Comparison of ENCODE assay signal across 20 mouse cellular contexts in the genomic region with DNA sequence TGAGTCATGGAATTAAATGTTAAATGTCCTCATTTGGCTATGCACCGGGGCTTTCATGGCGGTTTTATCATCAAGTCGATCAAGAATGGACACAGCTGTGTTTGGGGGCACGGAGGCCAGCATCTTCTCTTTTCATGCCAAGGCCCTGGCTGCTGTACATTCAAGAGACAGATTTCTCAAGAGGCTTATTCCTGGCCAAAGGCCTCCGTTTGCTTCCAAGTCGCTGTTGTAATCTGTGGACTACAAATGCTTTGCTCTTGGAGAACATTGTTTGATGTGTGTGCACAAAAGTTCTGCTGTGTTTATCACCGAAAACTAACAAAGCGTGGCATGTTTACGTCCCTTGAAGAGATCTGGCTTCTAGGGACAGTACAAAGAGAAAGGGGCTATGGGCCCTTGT. TPM values are rescaled to one million over a fixed set of nuclear protein-coding genes. Genes with fewer than 3 reads are reported as not detected.
DNase-seq lines count a peak whose midpoint lies in the region; ATAC-seq and TF ChIP-seq lines count a peak whose summit lies in the region.
"Had no signal": no experiment of that assay in that cellular context is flagged by ENCODE, and none has a peak within 500 bp of the region (broad histone marks: within the 10 kb centered on the region; RNA-seq: fewer than 3 reads in every experiment).

No protein-coding gene starts in this region.

- H3K36me3 ChIP-seq in lung, embryonic 16.5 days (ENCODE audit: control insufficient read depth, insufficient read depth, low read length) = no peaks in the 10 kb centered on the region
- no peaks in the 10 kb centered on the region for H3K36me3 ChIP-seq in stomach, postnatal 0 days (ENCODE audit: control insufficient read depth, insufficient read depth, low read length)
- H3K36me3 ChIP-seq in hindbrain, embryonic 10.5 days = no peaks in the 10 kb centered on the region
- no peaks in the 10 kb centered on the region for H3K36me3 ChIP-seq in intestine, embryonic 16.5 days (ENCODE audit: control insufficient read depth, insufficient read depth, low read length)
- H3K36me3 ChIP-seq: limb, embryonic 12.5 days; liver, embryonic 13.5 days; midbrain, embryonic 15.5 days had no signal

- TF ChIP-seq EP300 in stomach, postnatal 0 days (optimal IDR thresholded peaks at IDR 0.05) = no peak

- H3K27ac ChIP-seq in lung, embryonic 16.5 days (ENCODE audit: low read length) = peak overlapping the region; percentile 54
- no peak overlapping the region for H3K27ac ChIP-seq in stomach, postnatal 0 days (replicated peaks)
- no peak overlapping the region for H3K27ac ChIP-seq in hindbrain, embryonic 10.5 days
- H3K27ac ChIP-seq in intestine, embryonic 16.5 days (ENCODE audit: low read length) = no peak overlapping the region
- H3K27ac ChIP-seq: hindbrain, postnatal 0 days; limb, embryonic 12.5 days; liver, embryonic 13.5 days; midbrain, embryonic 15.5 days had no signal

- no peak overlapping the region for H3K9ac ChIP-seq in lung, embryonic 16.5 days (ENCODE audit: low read length)
- H3K9ac ChIP-seq in stomach, postnatal 0 days (ENCODE audit: low read length) = no peak overlapping the region
- no peak overlapping the region for H3K9ac ChIP-seq in intestine, embryonic 16.5 days (ENCODE audit: low read depth, low read length)
- H3K9ac ChIP-seq: limb, embryonic 12.5 days; liver, embryonic 13.5 days; midbrain, embryonic 15.5 days had no signal

- 45% methylated on average over 9 of the region's 9 CpGs for whole genome bisulfite sequencing in lung, embryonic 16.5 days
- WGBS in stomach, postnatal 0 days = 47% methylated on average over 9 of the region's 9 CpGs
- 92% methylated on average over 9 of the region's 9 CpGs for WGBS in hindbrain, embryonic 10.5 days
- WGBS in intestine, embryonic 16.5 days = 62% methylated on average over 9 of the region's 9 CpGs

- DNase-seq in kidney, postnatal 4 days = peak; percentile 29 to 40
- no peak for DNase-seq in kidney, adult 8-10 months
- DNase-seq in urinary bladder, postnatal 36 days (ENCODE audit: low spot score in 2 of 2) = peak; percentile 36 to 66
- DNase-seq in urinary bladder, postnatal 10 days (ENCODE audit: low spot score) = no peak
- no peak for DNase-seq in stomach, postnatal 0 days (ENCODE audit: low spot score)
- DNase-seq in hindbrain, embryonic 10.5 days (ENCODE audit: low spot score) = no peak
- DNase-seq: adrenal gland, postnatal 14 days; cerebellum, adult 11 months; cerebellum, postnatal 25 days; embryo, embryonic 11 days; kidney, adult 18-20 months; liver, embryonic 13.5 days; retina, postnatal 1 day had no signal

- H3K4me3 ChIP-seq in lung, embryonic 16.5 days (ENCODE audit: low read length) = no peak overlapping the region
- no peak overlapping the region for H3K4me3 ChIP-seq in stomach, postnatal 0 days (ENCODE audit: low read depth, low read length)
- H3K4me3 ChIP-seq in hindbrain, embryonic 10.5 days = no peak overlapping the region
- no peak overlapping the region for H3K4me3 ChIP-seq in intestine, embryonic 16.5 days (ENCODE audit: low read length)
- H3K4me3 ChIP-seq: limb, embryonic 12.5 days; liver, embryonic 13.5 days; midbrain, embryonic 15.5 days; myocyte had no signal

- H3K9me3 ChIP-seq in lung, embryonic 16.5 days (ENCODE audit: control insufficient read depth, low read length) = no peaks in the 10 kb centered on the region
- H3K9me3 ChIP-seq in stomach, postnatal 0 days (ENCODE audit: control insufficient read depth, low read length) = no peaks in the 10 kb centered on the region
- H3K9me3 ChIP-seq in hindbrain, embryonic 10.5 days = no peaks in the 10 kb centered on the region
- H3K9me3 ChIP-seq in intestine, embryonic 16.5 days (ENCODE audit: control insufficient read depth, low read length) = no peaks in the 10 kb centered on the region
- H3K9me3 ChIP-seq: limb, embryonic 12.5 days; liver, embryonic 13.5 days; midbrain, embryonic 15.5 days had no signal

- no peak for TF ChIP-seq CTCF in stomach, postnatal 0 days (IDR thresholded peaks at IDR 0.05; ENCODE audit: low read depth)

- H3K27me3 ChIP-seq in lung, embryonic 16.5 days (ENCODE audit: control insufficient read depth, insufficient read depth, low read depth, low read length) = no peaks in the 10 kb centered on the region
- no peaks in the 10 kb centered on the region for H3K27me3 ChIP-seq in stomach, postnatal 0 days (ENCODE audit: control insufficient read depth, insufficient read depth, low read length)
- H3K27me3 ChIP-seq in hindbrain, embryonic 10.5 days (ENCODE audit: insufficient read depth, poor library complexity, severe bottlenecking) = no peaks in the 10 kb centered on the region
- H3K27me3 ChIP-seq in intestine, embryonic 16.5 days (replicated peaks; ENCODE audit: control insufficient read depth, insufficient read depth, low read length) = no peaks in the 10 kb centered on the region
- H3K27me3 ChIP-seq: limb, embryonic 12.5 days; liver, embryonic 13.5 days; midbrain, embryonic 15.5 days had no signal

- ATAC-seq in lung, embryonic 16.5 days (ENCODE audit: low read depth) = peak; percentile 81
- ATAC-seq in stomach, postnatal 0 days (ENCODE audit: low FRiP score, low TSS enrichment) = peak; percentile 29; the same call in 1 of the 2 replicates
- no peak for ATAC-seq in intestine, embryonic 16.5 days
- ATAC-seq: forebrain, embryonic 16.5 days; hindbrain, postnatal 0 days; midbrain, embryonic 15.5 days had no signal

- H3K4me2 ChIP-seq in lung, embryonic 16.5 days (ENCODE audit: low read depth, low read length) = no peak overlapping the region
- H3K4me2 ChIP-seq in stomach, postnatal 0 days (replicated peaks; ENCODE audit: low read depth) = no peak overlapping the region
- H3K4me2 ChIP-seq in intestine, embryonic 16.5 days (ENCODE audit: low read depth, low read length) = no peak overlapping the region
- H3K4me2 ChIP-seq: limb, embryonic 12.5 days; liver, embryonic 13.5 days; midbrain, embryonic 15.5 days had no signal

- no peaks in the 10 kb centered on the region for H3K4me1 ChIP-seq in lung, embryonic 16.5 days (replicated peaks; ENCODE audit: control insufficient read depth, insufficient read depth, low read length)
- H3K4me1 ChIP-seq in stomach, postnatal 0 days (replicated peaks; ENCODE audit: control insufficient read depth, insufficient read depth) = no peaks in the 10 kb centered on the region
- H3K4me1 ChIP-seq in hindbrain, embryonic 10.5 days (replicated peaks) = no peaks in the 10 kb centered on the region
- H3K4me1 ChIP-seq in intestine, embryonic 16.5 days (ENCODE audit: control insufficient read depth, insufficient read depth, low read length) = no peaks in the 10 kb centered on the region
- H3K4me1 ChIP-seq: limb, embryonic 12.5 days; liver, embryonic 13.5 days; midbrain, embryonic 15.5 days had no signal

RNA-seq across cellular contexts. Expression of a gene that starts 29.3 kb away (rescaled TPM):
- polyA plus RNA-seq in lung, embryonic 16.5 days (2015; fragmentation: Nextera tagmentation; extraction: Ambion mirVana) = 27.5 and 34.8 TPM in 2 replicates
- polyA plus RNA-seq in stomach, postnatal 0 days (2015; fragmentation: Nextera tagmentation; extraction: Ambion mirVana) = 14.6 and 15.2 TPM in 2 replicates
- polyA plus RNA-seq in hindbrain, embryonic 10.5 days (2016; fragmentation: Nextera tagmentation; extraction: Ambion mirVana) = 6.4 and 8.2 TPM in 2 replicates
- polyA plus RNA-seq in intestine, embryonic 16.5 days (2015; fragmentation: Nextera tagmentation; extraction: Ambion mirVana) = 10.7 and 11.0 TPM in 2 replicates

Comparison
In these comparisons a context has a peak if more than half of its experiments do, and no peak if none do; other contexts are left out.
1. DNase-seq: peak in kidney, postnatal 4 days (2 of 2) and urinary bladder, postnatal 36 days (2 of 2); none in kidney, adult 8-10 months (0 of 2), urinary bladder, postnatal 10 days (single experiment), stomach, postnatal 0 days (single experiment) and hindbrain, embryonic 10.5 days (single experiment).